Mouse (Mus musculus): Measurements from ENCODE around the gene Ppp2r3a. TPM values are rescaled to one million over a fixed set of nuclear protein-coding genes. Genes with fewer than 3 reads are reported as not detected.
A peak's percentile ranks its signal among the peaks of the same experiment; 100 is the strongest.

Ppp2r3a gene
- total and polyA plus RNA-seq, 3 experiments, result 1.1 to 3.0 TPM; not detected in 1

DNA sequence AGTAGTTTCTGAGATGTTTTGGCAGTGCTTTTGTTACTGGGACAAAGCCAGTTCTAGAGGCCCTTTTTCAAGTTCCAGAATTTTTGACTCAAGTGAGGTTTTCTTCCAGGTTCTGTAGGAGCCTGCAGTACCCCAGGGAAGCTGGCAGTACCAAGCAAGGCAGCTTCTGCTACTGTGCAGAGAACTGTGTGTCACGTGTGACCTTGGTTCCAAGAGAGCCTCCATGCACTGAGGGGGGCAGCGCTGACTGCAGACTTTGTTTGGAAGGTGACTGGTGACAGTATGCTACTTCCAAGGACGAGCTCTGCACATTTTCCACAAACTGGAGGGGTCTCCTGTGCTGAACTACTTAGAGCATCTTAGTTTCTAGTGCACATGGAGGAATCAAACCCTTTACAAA lies 144.2 kb downstream of the Ppp2r3a start:
- peaks cover 4 to 9% of the 10 kb centered on the region in 2 experiments for H3K36me3 ChIP-seq (ENCODE audit: control insufficient read depth in 1 of 2, insufficient read depth in 2 of 2, low read length in 2 of 2)
- no peak overlapping the region for H3K4me3 ChIP-seq (ENCODE audit: control insufficient read depth in 1 of 2, insufficient read depth in 1 of 2, low read depth in 2 of 2, low read length in 2 of 2)
- TF ChIP-seq SIN3A (IDR thresholded peaks at IDR 0.05; ENCODE audit: low read length), result no peak
- TF ChIP-seq ZC3H11A (IDR thresholded peaks at IDR 0.05; ENCODE audit: low read depth, low read length), result no peak
- TF ChIP-seq POLR2AphosphoS2 (IDR thresholded peaks at IDR 0.05; ENCODE audit: low read length), result no peak
- TF ChIP-seq TAL1 (IDR thresholded peaks at IDR 0.05; ENCODE audit: low read length), result no peak
- no peak for TF ChIP-seq RCOR1 (IDR thresholded peaks at IDR 0.05; ENCODE audit: low read depth, low read length)
- TF ChIP-seq MYC (IDR thresholded peaks at IDR 0.05; ENCODE audit: low read depth, low read length), result no peak
- no peak for TF ChIP-seq GABPA (IDR thresholded peaks at IDR 0.05; ENCODE audit: low read depth, low read length)
- TF ChIP-seq JUND (IDR thresholded peaks at IDR 0.05; ENCODE audit: low read depth, low read length), result no peak
- no peak overlapping the region for H3K9ac ChIP-seq (ENCODE audit: control insufficient read depth, low read depth, low read length, poor library complexity, severe bottlenecking)
- H3K27me3 ChIP-seq (ENCODE audit: control insufficient read depth in 1 of 2, insufficient read depth in 2 of 2, low read length in 2 of 2), result no peaks in the 10 kb centered on the region
- DNase-seq (ENCODE audit: low read depth, low spot score), result peak; percentile 4
- H3K79me2 ChIP-seq (ENCODE audit: control insufficient read depth, insufficient read depth, low read length, poor library complexity), result peaks cover 6% of the 10 kb centered on the region
- no peak overlapping the region for H3K27ac ChIP-seq (ENCODE audit: control insufficient read depth, low read depth, low read length)
- H3K9me3 ChIP-seq (replicated peaks; ENCODE audit: insufficient read depth, low read length), result no peaks in the 10 kb centered on the region
- H3K4me1 ChIP-seq (ENCODE audit: control insufficient read depth in 1 of 2, insufficient read depth in 2 of 2, low read length in 2 of 2), result peaks cover 0 to 6% of the 10 kb centered on the region in 2 experiments; a peak in 2 of 4 replicates

DNA sequence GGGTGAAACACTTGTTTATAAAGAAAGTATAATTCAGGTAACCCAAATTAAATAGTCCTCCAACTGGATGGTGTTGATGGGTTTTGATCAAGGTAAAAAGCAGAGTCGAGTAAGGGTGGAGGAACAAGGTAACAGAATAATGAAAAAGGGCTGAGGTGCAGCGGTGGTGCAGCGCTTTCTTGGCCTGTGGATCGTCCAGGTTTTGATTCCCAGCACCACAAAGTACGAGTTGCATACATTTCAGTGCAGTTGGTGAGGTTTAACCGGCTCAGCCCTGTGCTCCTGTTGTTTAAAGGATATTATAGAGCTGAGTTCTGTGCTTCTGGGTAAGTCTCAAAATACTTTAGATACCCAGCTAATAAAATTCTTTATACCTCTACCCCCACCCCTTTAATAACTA lies 145.9 kb downstream of the Ppp2r3a start:
- Histone ChIP-seq H3K9ac (ENCODE audit: control insufficient read depth, low read depth, low read length, poor library complexity, severe bottlenecking) (no peak overlapping the region), H3K27ac (ENCODE audit: control insufficient read depth, low read depth, low read length) (no peak overlapping the region), H3K36me3 (ENCODE audit: control insufficient read depth in 1 of 2, insufficient read depth in 2 of 2, low read length in 2 of 2) (peaks cover 15 to 21% of the 10 kb centered on the region in 2 experiments), H3K9me3 (replicated peaks; ENCODE audit: insufficient read depth, low read length) (no peaks in the 10 kb centered on the region), H3K27me3 (ENCODE audit: control insufficient read depth in 1 of 2, insufficient read depth in 2 of 2, low read length in 2 of 2) (no peaks in the 10 kb centered on the region), H3K4me1 (ENCODE audit: control insufficient read depth in 1 of 2, insufficient read depth in 2 of 2, low read length in 2 of 2) (peaks cover 3 to 10% of the 10 kb centered on the region in 2 experiments), H3K4me3 (ENCODE audit: control insufficient read depth in 1 of 2, insufficient read depth in 1 of 2, low read depth in 2 of 2, low read length in 2 of 2) (no peak overlapping the region), H3K79me2 (ENCODE audit: control insufficient read depth, insufficient read depth, low read length, poor library complexity) (peaks cover 20% of the 10 kb centered on the region)
- no peak for DNase-seq (ENCODE audit: low read depth, low spot score)
- TF ChIP-seq MAZ (IDR thresholded peaks at IDR 0.05; ENCODE audit: low read depth, low read length) (no peak), TAL1 (IDR thresholded peaks at IDR 0.05; ENCODE audit: low read length) (no peak), HCFC1 (IDR thresholded peaks at IDR 0.05; ENCODE audit: low read depth, low read length) (no peak), SMC3 (IDR thresholded peaks at IDR 0.05; ENCODE audit: low read depth, low read length) (no peak), BHLHE40 (IDR thresholded peaks at IDR 0.05; ENCODE audit: borderline replicate concordance, low read depth, low read length) (no peak), RCOR1 (IDR thresholded peaks at IDR 0.05; ENCODE audit: low read depth, low read length) (no peak), POLR2AphosphoS5 (IDR thresholded peaks at IDR 0.05; ENCODE audit: borderline replicate concordance, low read depth, low read length) (no peak), CTCF (IDR thresholded peaks at IDR 0.05 in 2 of 3, conservative IDR thresholded peaks at IDR 0.05 in 1 of 3; ENCODE audit: control insufficient read depth in 1 of 3, insufficient read depth in 1 of 3, low read depth in 2 of 3, low read length in 3 of 3, poor library complexity in 1 of 3, severe bottlenecking in 1 of 3) (no peak), ZC3H11A (IDR thresholded peaks at IDR 0.05; ENCODE audit: low read depth, low read length) (no peak), E2F4 (IDR thresholded peaks at IDR 0.05; ENCODE audit: borderline replicate concordance, low read depth, low read length) (no peak), EP300 (IDR thresholded peaks at IDR 0.05; ENCODE audit: low read depth in 1 of 2, low read length in 2 of 2) (no peak), UBTF (IDR thresholded peaks at IDR 0.05; ENCODE audit: borderline replicate concordance, insufficient read depth, low read depth, low read length) (no peak), ZNF384 (IDR thresholded peaks at IDR 0.05; ENCODE audit: low read depth, low read length) (no peak), ETS1 (IDR thresholded peaks at IDR 0.05; ENCODE audit: low read depth, low read length) (no peak), SIN3A (IDR thresholded peaks at IDR 0.05; ENCODE audit: low read length) (no peak), MAFK (IDR thresholded peaks at IDR 0.05; ENCODE audit: borderline replicate concordance, low read depth, low read length) (no peak)
